Mouse (Mus musculus) kidney, postnatal 0 days (tissue): Measurements from ENCODE around the gene Styx. TPM values are rescaled to one million over a fixed set of nuclear protein-coding genes. Genes with fewer than 3 reads are reported as not detected.
A peak's percentile ranks its signal among the peaks of the same experiment; 100 is the strongest.

Source experiments
- ATAC-seq: fragments of 200-750 bp; cut with Nextera tagmentation; replicated peaks from 2 replicates; pipeline ENCODE4 v1.8.0; 2017; ENCODE audit warnings: low read depth, moderate number of reproducible peaks, moderate TSS enrichment, moderate library complexity; ENCODE audit not compliant: low FRiP score
- DNase-seq: peaks from one replicate; pipeline ENCODE4 v3.0.0-alpha.2; 2016; ENCODE audit warnings: low spot score
- H3K27ac ChIP-seq: fragments of 300-500 bp; sonication (generic); 2 replicates; pipeline ENCODE4 v1.5.1; 2014; ENCODE audit warnings: mild to moderate bottlenecking
- H3K27me3 ChIP-seq: fragments of 300-500 bp; sonication (generic); 2 replicates; pipeline ENCODE4 v1.6.1; 2014; ENCODE audit warnings: low read length, mixed read lengths; ENCODE audit not compliant: insufficient read depth
- H3K36me3 ChIP-seq: fragments of 300-500 bp; sonication (generic); 2 replicates; pipeline ENCODE4 v1.6.1; 2014; ENCODE audit warnings: low read length, mixed read lengths; ENCODE audit not compliant: insufficient read depth
- H3K4me1 ChIP-seq: fragments of 300-500 bp; sonication (generic); replicated peaks from 2 replicates; pipeline ENCODE4 v1.6.1; 2014; ENCODE audit warnings: antibody characterized with exemption, low read length, mixed read lengths; ENCODE audit not compliant: insufficient read depth
- H3K4me2 ChIP-seq: fragments of 300-500 bp; sonication (generic); 2 replicates; pipeline ENCODE4 v1.6.1; 2014; ENCODE audit warnings: mild to moderate bottlenecking, low read length, moderate library complexity, mixed read lengths
- H3K4me3 ChIP-seq: fragments of 300-500 bp; sonication (generic); replicated peaks from 2 replicates; pipeline ENCODE4 v1.5.1; 2014; ENCODE audit warnings: low read depth, low read length
- H3K9ac ChIP-seq: fragments of 300-500 bp; sonication (generic); 2 replicates; pipeline ENCODE4 v1.6.1; 2014; ENCODE audit warnings: low read depth, low read length
- H3K9me3 ChIP-seq: fragments of 300-500 bp; sonication (generic); replicated peaks from 2 replicates; pipeline ENCODE4 v1.6.1; 2016; ENCODE audit warnings: low read length, inconsistent platforms, mixed read lengths
- CTCF ChIP-seq: IDR thresholded peaks from 2 replicates; pipeline ENCODE4 v1.5.1; 2016; ENCODE audit warnings: antibody characterized with exemption, low read depth, mild to moderate bottlenecking, moderate library complexity
- WGBS: fragments of 180-500 bp; shearing (Covaris S2); extraction: QIAGEN DNeasy Blood & Tissue Kit; methylation state at CpG from one replicate; pipeline ENCODE4 v1.1.7; 2014; 5-methylcytosine and 5-hydroxymethylcytosine counted together
- polyA plus RNA-seq: library from polyadenylated mRNA; unstranded; fragments of >200 nt; fragmentation: Nextera tagmentation; extraction: Ambion mirVana; gene quantifications from 2 replicates; pipeline ENCODE4 v1.2.1, GENCODE M21; 2015

The Styx gene
- polyA plus RNA-seq, 1 experiment from 2014 or later, result 82.3 TPM

DNA sequence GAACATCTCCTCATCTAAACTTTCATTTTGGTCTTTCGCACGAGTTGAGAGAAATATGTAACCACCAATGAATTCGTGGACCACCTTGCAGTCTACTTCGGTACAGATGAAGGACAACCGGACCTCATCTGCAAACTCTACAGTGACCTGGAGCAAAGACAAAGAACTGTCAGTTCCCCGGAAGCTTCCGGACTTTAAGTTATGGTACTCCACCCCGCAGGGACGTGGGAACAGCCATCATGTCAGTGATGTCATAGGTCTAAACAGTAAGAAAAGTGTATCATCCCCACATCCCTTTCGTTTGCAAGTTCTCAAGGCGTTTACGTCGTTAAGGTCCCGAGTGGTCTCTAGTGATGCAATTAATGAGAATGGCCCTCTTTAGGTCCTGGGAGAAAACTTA is 109.0 kb downstream of the Styx start:
- H3K36me3 ChIP-seq, result peaks cover 43% of the 10 kb centered on the region
- ATAC-seq, result no peak

DNA sequence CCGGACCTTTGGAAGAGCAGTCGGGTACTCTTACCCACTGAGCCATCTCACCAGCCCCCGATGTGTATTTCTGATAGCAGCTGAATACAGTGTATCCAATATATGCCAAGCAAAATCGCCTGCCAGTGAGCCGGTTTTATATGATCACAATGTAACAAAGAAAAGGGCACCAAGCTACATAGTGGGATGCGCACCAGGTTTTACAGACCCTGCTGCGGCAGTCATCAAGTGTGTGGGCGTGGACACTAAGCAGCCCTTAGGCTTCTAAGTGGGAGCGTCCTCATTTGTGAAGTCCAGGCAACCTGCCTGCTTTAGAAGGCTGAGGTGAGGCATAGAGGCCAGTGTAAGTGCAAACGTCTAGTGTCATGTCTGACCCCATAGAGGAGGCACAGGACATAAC is 109.6 kb downstream of the Styx start:
- ATAC-seq (no peak), DNase-seq (no peak)
- Histone ChIP-seq H3K36me3 (peaks cover 48% of the 10 kb centered on the region), H3K9me3 (no peaks in the 10 kb centered on the region), H3K4me2 (no peak overlapping the region), H3K27me3 (no peaks in the 10 kb centered on the region), H3K9ac (no peak overlapping the region), H3K4me1 (peaks cover 12% of the 10 kb centered on the region; the same call in 1 of the 2 replicates), H3K4me3 (no peak overlapping the region), H3K27ac (no peak overlapping the region)
- 92% methylated on average over 10 of the region's 10 CpGs for WGBS
- TF ChIP-seq CTCF, result no peak

More for the DNA sequence above, 109.0 kb downstream of the Styx start:
- DNase-seq, result no peak
- Histone ChIP-seq H3K27me3 (no peaks in the 10 kb centered on the region), H3K4me1 (peaks cover 16% of the 10 kb centered on the region; the same call in 1 of the 2 replicates), H3K9me3 (no peaks in the 10 kb centered on the region), H3K27ac (no peak overlapping the region), H3K9ac (no peak overlapping the region), H3K4me2 (no peak overlapping the region), H3K4me3 (no peak overlapping the region)
- TF ChIP-seq CTCF, result no peak
- 93% methylated on average over 14 of the region's 14 CpGs for WGBS

DNA sequence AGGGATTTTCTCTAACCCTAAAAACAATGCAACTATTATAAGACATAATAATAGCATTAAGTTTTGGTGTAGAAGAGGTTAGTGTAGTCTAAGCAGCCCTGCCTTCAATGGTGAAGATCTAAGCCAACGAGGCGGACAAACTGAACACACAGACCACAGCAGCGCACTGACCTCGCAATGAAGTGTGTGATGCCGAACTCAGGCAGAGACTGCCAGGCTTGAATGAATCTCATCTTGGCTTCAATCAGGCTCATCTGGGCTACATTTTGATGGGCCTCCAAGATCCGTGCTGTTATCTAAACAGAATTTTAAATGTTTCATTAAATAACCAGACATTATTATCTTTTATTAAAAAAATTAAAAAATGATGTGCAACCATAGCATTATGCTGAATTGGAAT is 111.1 kb downstream of the Styx start:
- no peaks in the 10 kb centered on the region for H3K27me3 ChIP-seq
- TF ChIP-seq CTCF, result no peak
- 0 out of 2 replicates have a peak, but pooled peaks cover 11% of the 10 kb centered on the region for H3K4me1 ChIP-seq
- no peak overlapping the region for H3K9ac ChIP-seq
- H3K4me3 ChIP-seq, result no peak overlapping the region
- H3K4me2 ChIP-seq, result no peak overlapping the region
- WGBS, result 95% methylated on average over 6 of the region's 6 CpGs
- no peak overlapping the region for H3K27ac ChIP-seq
- DNase-seq, result no peak
- ATAC-seq, result no peak
- no peaks in the 10 kb centered on the region for H3K9me3 ChIP-seq
- H3K36me3 ChIP-seq, result peaks cover 57% of the 10 kb centered on the region

DNA sequence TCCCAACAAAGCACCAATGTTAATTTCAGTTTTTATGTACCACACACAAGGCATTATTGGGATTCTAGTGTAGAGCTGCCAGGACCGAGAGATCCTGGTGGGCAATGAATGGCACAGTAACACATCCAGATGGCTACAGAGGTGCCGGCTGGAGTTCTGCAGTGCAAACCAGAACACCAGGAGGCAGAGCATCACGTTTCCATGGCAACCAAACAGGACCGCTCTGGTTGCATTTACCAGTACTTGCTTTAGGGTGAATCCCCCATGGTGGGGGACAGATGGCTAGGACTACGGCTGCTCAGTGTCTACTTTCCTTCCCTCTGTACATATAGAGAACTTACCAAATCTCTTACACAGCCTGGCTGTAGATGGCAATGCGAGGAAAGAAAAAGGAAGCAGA is 111.5 kb downstream of the Styx start:
- DNase-seq (no peak), ATAC-seq (no peak)
- no peak overlapping the region for H3K9ac ChIP-seq
- no peak overlapping the region for H3K4me2 ChIP-seq
- no peaks in the 10 kb centered on the region for H3K9me3 ChIP-seq
- peak overlapping the region; percentile 83 for H3K27ac ChIP-seq
- WGBS, result 73% methylated on average over 6 of the region's 6 CpGs
- peaks cover 62% of the 10 kb centered on the region for H3K36me3 ChIP-seq
- peak; percentile 20; the same call in 1 of the 2 replicates for TF ChIP-seq CTCF
- 0 out of 2 replicates have a peak, but pooled peaks cover 11% of the 10 kb centered on the region for H3K4me1 ChIP-seq
- no peaks in the 10 kb centered on the region for H3K27me3 ChIP-seq
- H3K4me3 ChIP-seq, result no peak overlapping the region

DNA sequence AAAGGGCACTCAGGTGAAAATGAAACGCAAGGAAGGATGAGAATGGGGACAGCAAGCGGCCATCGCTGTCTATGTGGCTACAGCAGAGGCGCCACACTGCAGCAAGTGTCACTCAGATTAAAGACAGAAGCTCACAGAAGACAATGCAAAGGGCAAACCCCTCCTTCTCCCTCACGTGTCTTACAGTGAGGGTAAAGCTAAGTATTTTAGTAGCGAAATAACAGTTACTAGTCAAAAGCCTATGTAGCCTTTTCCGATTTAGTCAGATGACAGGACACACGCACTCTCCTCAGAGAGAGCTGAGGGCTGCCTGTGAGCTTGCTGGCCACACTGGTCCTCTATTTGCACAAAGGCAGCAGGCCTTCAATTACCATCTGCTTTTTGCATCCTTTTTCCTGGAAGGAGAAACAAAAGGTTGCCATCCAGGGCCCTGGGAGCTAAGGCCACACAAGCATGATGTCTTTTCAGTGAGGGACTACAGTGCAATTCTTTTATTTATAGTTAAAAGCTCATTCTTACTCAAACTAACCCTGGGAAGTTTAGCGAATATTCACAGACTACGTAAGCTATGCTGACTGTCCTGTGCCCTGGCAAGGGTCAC is 112.1 kb downstream of the Styx start:
- ATAC-seq (no peak; the same call in 1 of the 2 replicates), DNase-seq (no peak)
- 78% methylated on average over 10 of the region's 10 CpGs for WGBS
- Histone ChIP-seq H3K4me1 (0 out of 2 replicates have a peak, but pooled peaks cover 11% of the 10 kb centered on the region), H3K27me3 (no peaks in the 10 kb centered on the region), H3K27ac (peak overlapping the region; percentile 83), H3K9ac (no peak overlapping the region), H3K4me3 (no peak overlapping the region), H3K9me3 (no peaks in the 10 kb centered on the region), H3K36me3 (peaks cover 64% of the 10 kb centered on the region), H3K4me2 (peak overlapping the region; percentile 10; the same call in 1 of the 2 replicates)
- TF ChIP-seq CTCF, result no peak

DNA sequence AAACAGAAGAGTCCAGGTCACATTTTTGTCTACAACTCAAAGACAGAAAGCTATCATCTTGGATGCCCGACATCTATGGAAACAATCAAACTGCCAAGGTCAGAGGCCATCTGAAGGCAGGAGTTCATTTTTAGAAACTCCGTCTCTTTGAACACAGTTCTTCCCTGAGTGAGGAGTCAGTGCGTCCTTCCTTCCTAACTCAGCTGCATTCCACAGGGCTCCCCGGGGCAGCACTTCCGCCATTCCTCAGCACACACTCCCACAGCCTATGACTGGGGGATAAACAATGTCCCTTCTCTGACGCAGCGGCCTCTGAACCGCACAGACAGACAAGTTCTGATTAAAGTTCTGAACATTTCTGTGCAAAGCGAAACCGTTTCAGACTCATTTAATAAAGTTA is 112.7 kb downstream of the Styx start:
- no peak for TF ChIP-seq CTCF
- no peaks in the 10 kb centered on the region for H3K9me3 ChIP-seq
- no peak overlapping the region for H3K9ac ChIP-seq
- 13% methylated on average over 10 of the region's 10 CpGs for WGBS
- H3K4me2 ChIP-seq, result peak overlapping the region; percentile 10; the same call in 1 of the 2 replicates
- H3K4me3 ChIP-seq, result no peak overlapping the region
- H3K27ac ChIP-seq, result peak overlapping the region; percentile 83
- DNase-seq (peak; percentile 94), ATAC-seq (peak; percentile 86)
- peaks cover 60% of the 10 kb centered on the region for H3K36me3 ChIP-seq
- 0 out of 2 replicates have a peak, but pooled peaks cover 11% of the 10 kb centered on the region for H3K4me1 ChIP-seq
- no peaks in the 10 kb centered on the region for H3K27me3 ChIP-seq
